Mouse (Mus musculus) hindbrain, embryonic 14.5 days (tissue): ENCODE results near the gene Hook1. TPM values are rescaled to one million over a fixed set of nuclear protein-coding genes. Genes with fewer than 3 reads are reported as not detected.

Source experiments
- ATAC-seq: fragments of 200-750 bp; cut with Nextera tagmentation; 2 replicates; pipeline ENCODE4 v1.8.0; 2017; ENCODE audit warnings: moderate number of reproducible peaks, mild to moderate bottlenecking, moderate TSS enrichment, moderate library complexity; ENCODE audit not compliant: low FRiP score
- DNase-seq: peaks from one replicate; pipeline ENCODE4 v3.0.0-alpha.2; 2015; ENCODE audit warnings: low spot score
- H3K27ac ChIP-seq: fragments of 300-500 bp; sonication (generic); 2 replicates; pipeline ENCODE4 v1.5.1; 2014; ENCODE audit warnings: mild to moderate bottlenecking, moderate library complexity
- H3K27me3 ChIP-seq: fragments of 300-500 bp; sonication (generic); 2 replicates; pipeline ENCODE4 v1.6.1; 2014; ENCODE audit warnings: mild to moderate bottlenecking, low read length, mixed read lengths; ENCODE audit not compliant: control insufficient read depth, insufficient read depth
- H3K36me3 ChIP-seq: fragments of 300-500 bp; sonication (generic); replicated peaks from 2 replicates; pipeline ENCODE4 v1.6.1; 2014; ENCODE audit not compliant: control insufficient read depth, insufficient read depth
- H3K4me1 ChIP-seq: fragments of 300-500 bp; sonication (generic); replicated peaks from 2 replicates; pipeline ENCODE4 v1.6.1; 2014; ENCODE audit warnings: antibody characterized with exemption, low read length, mixed read lengths; ENCODE audit not compliant: control insufficient read depth, insufficient read depth
- H3K4me2 ChIP-seq: fragments of 300-500 bp; sonication (generic); replicated peaks from 2 replicates; pipeline ENCODE4 v1.6.1; 2014; ENCODE audit warnings: mild to moderate bottlenecking, moderate library complexity
- H3K4me3 ChIP-seq: fragments of 300-500 bp; sonication (generic); replicated peaks from 2 replicates; pipeline ENCODE4 v1.5.1; 2014; ENCODE audit warnings: mild to moderate bottlenecking, low read length
- H3K9ac ChIP-seq: fragments of 300-500 bp; sonication (generic); 2 replicates; pipeline ENCODE4 v1.6.1; 2014
- H3K9me3 ChIP-seq: fragments of 300-500 bp; sonication (generic); 2 replicates; pipeline ENCODE4 v1.6.1; 2016; ENCODE audit warnings: low read length; ENCODE audit not compliant: control insufficient read depth
- WGBS: fragments of 180-500 bp; shearing (Covaris S2); extraction: QIAGEN DNeasy Blood & Tissue Kit; methylation state at CpG from one replicate; pipeline ENCODE4 v1.1.7; 2014; 5-methylcytosine and 5-hydroxymethylcytosine counted together
- polyA plus RNA-seq: library from polyadenylated mRNA; unstranded; fragments of >200 nt; fragmentation: Nextera tagmentation; extraction: Ambion mirVana; gene quantifications from 2 replicates; pipeline ENCODE4 v1.2.1, GENCODE M21; 2014

Hook1 gene
- 83.5 and 88.6 TPM in 2 replicates for polyA plus RNA-seq

- Histone ChIP-seq H3K9ac (peak within 1 kb of the TSS; percentile 82), H3K27me3 (no peaks in the 10 kb centered on the region), H3K9me3 (no peaks in the 10 kb centered on the region), H3K4me1 (peaks cover 14% of the 10 kb centered on the region), H3K4me3 (peak within 1 kb of the TSS; percentile 69), H3K36me3 (no peaks in the 10 kb centered on the region), H3K4me2 (peak within 1 kb of the TSS; percentile 70), H3K27ac (peak within 1 kb of the TSS; percentile 82)
- ATAC-seq (peak; percentile 100), DNase-seq (peak; percentile 94)
- under 1% methylated on average over 82 of the region's 82 CpGs for WGBS
Observed at GRCm38 (mm10) chr4:95966928-95967724, at the start of gene Hook1. Gene Hook1, plus strand, starts transcription at chr4:95967240.

- H3K27me3 ChIP-seq, result peaks cover 6% of the 10 kb centered on the region; the same call in 1 of the 2 replicates
- no peaks in the 10 kb centered on the region for H3K4me1 ChIP-seq
- no peaks in the 10 kb centered on the region for H3K36me3 ChIP-seq
- ATAC-seq (no peak), DNase-seq (no peak)
- WGBS, result 78% methylated on average over 6 of the region's 6 CpGs
- H3K27ac ChIP-seq, result no peak overlapping the region
- H3K9me3 ChIP-seq, result no peaks in the 10 kb centered on the region
- no peak overlapping the region for H3K9ac ChIP-seq
- H3K4me3 ChIP-seq, result no peak overlapping the region
- H3K4me2 ChIP-seq, result no peak overlapping the region
Observed at GRCm38 (mm10) chr4:95917703-95918102, 49.3 kb upstream of the Hook1 start.

GRCm38 (mm10) chr4:95920448-95920847 is 46.6 kb upstream of the Hook1 start:
- no peak for ATAC-seq
- no peak for DNase-seq
- Histone ChIP-seq H3K27ac (no peak overlapping the region), H3K4me3 (no peak overlapping the region), H3K4me2 (no peak overlapping the region), H3K9ac (no peak overlapping the region), H3K9me3 (no peaks in the 10 kb centered on the region), H3K36me3 (no peaks in the 10 kb centered on the region), H3K4me1 (no peaks in the 10 kb centered on the region), H3K27me3 (peaks cover 6% of the 10 kb centered on the region; the same call in 1 of the 2 replicates)
- WGBS, result 89% methylated on average over 4 of the region's 4 CpGs

GRCm38 (mm10) chr4:95924210-95925184 is 42.5 kb upstream of the Hook1 start:
- H3K4me3 ChIP-seq, result no peak overlapping the region
- H3K4me2 ChIP-seq, result peak overlapping the region; percentile 18; the same call in 1 of the 2 replicates
- no peaks in the 10 kb centered on the region for H3K9me3 ChIP-seq
- no peaks in the 10 kb centered on the region for H3K36me3 ChIP-seq
- no peak overlapping the region for H3K27ac ChIP-seq
- peak; percentile 81; the same call in 1 of the 2 replicates for ATAC-seq
- no peaks in the 10 kb centered on the region for H3K4me1 ChIP-seq
- no peak overlapping the region for H3K9ac ChIP-seq
- WGBS, result 12% methylated on average over 7 of the region's 7 CpGs
- DNase-seq, result peak; percentile 90
- H3K27me3 ChIP-seq, result no peaks in the 10 kb centered on the region

GRCm38 (mm10) chr4:95928846-95929245 is 38.2 kb upstream of the Hook1 start:
- Histone ChIP-seq H3K4me2 (no peak overlapping the region), H3K27ac (no peak overlapping the region), H3K9me3 (no peaks in the 10 kb centered on the region), H3K9ac (no peak overlapping the region), H3K27me3 (no peaks in the 10 kb centered on the region), H3K4me1 (no peaks in the 10 kb centered on the region), H3K36me3 (no peaks in the 10 kb centered on the region), H3K4me3 (no peak overlapping the region)
- WGBS, result 94% methylated on average over 1 of the region's 1 CpGs
- no peak for DNase-seq
- ATAC-seq, result no peak

- no peak for DNase-seq
- Histone ChIP-seq H3K27me3 (no peaks in the 10 kb centered on the region), H3K9me3 (no peaks in the 10 kb centered on the region), H3K9ac (no peak overlapping the region), H3K4me1 (no peaks in the 10 kb centered on the region), H3K4me2 (no peak overlapping the region), H3K27ac (no peak overlapping the region), H3K4me3 (no peak overlapping the region), H3K36me3 (no peaks in the 10 kb centered on the region)
- ATAC-seq, result no peak
- 63% methylated on average over 1 of the region's 1 CpGs for WGBS
Observed at GRCm38 (mm10) chr4:95929936-95930335, 37.1 kb upstream of the Hook1 start.

GRCm38 (mm10) chr4:95931331-95931730 is 35.7 kb upstream of the Hook1 start:
- Histone ChIP-seq H3K4me1 (no peaks in the 10 kb centered on the region), H3K4me3 (no peak overlapping the region), H3K27me3 (no peaks in the 10 kb centered on the region), H3K9me3 (no peaks in the 10 kb centered on the region), H3K4me2 (no peak overlapping the region), H3K36me3 (no peaks in the 10 kb centered on the region), H3K27ac (no peak overlapping the region), H3K9ac (no peak overlapping the region)
- DNase-seq, result no peak
- 62% methylated on average over 2 of the region's 2 CpGs for WGBS
- ATAC-seq, result no peak

- H3K27me3 ChIP-seq, result no peaks in the 10 kb centered on the region
- no peaks in the 10 kb centered on the region for H3K4me1 ChIP-seq
- H3K9me3 ChIP-seq, result no peaks in the 10 kb centered on the region
- WGBS, result 86% methylated on average over 9 of the region's 9 CpGs
- no peak overlapping the region for H3K4me2 ChIP-seq
- no peak overlapping the region for H3K9ac ChIP-seq
- no peak overlapping the region for H3K4me3 ChIP-seq
- ATAC-seq (no peak), DNase-seq (no peak)
- no peak overlapping the region for H3K27ac ChIP-seq
- no peaks in the 10 kb centered on the region for H3K36me3 ChIP-seq
Observed at GRCm38 (mm10) chr4:95933801-95934356, 33.2 kb upstream of the Hook1 start.
